Mouse (Mus musculus): ENCODE measurements around the gene Rps15.

- TF ChIP-seq CTCF (IDR thresholded peaks at IDR 0.05; ENCODE audit: low read depth) (no peak), EP300 (optimal IDR thresholded peaks at IDR 0.05) (no peak)
These were observed 48.8 kb downstream of the Rps15 start for GRCm38 (mm10) chr10:80341026-80341425.
